Mouse (Mus musculus): ENCODE data around the gene Akap1. TPM values are rescaled to one million over a fixed set of nuclear protein-coding genes. Genes with fewer than 3 reads are reported as not detected.

Akap1 gene
- polyA plus RNA-seq (2017; shearing (Covaris generic)) = 2.4 TPM

GRCm38 (mm10) chr11:88864458-88865197 is at the start of gene Akap1:
TSS of gene Akap1 (minus strand) at chr11:88864586.

Other genes with a start within 250 kb of the Akap1 start
- 17.0 TPM for gene Msi2, start 146.1 kb downstream of the Akap1 start, polyA plus RNA-seq (2017; shearing (Covaris generic))
- gene Scpep1, start 90.9 kb upstream of the Akap1 start, polyA plus RNA-seq (2017; shearing (Covaris generic)) = 16.7 TPM
- gene Elobl, start 102.3 kb upstream of the Akap1 start, polyA plus RNA-seq (2017; shearing (Covaris generic)) = not detected
- 16.5 TPM for gene Coil, start 105.7 kb upstream of the Akap1 start, polyA plus RNA-seq (2017; shearing (Covaris generic))
- gene Trim25, start 134.8 kb upstream of the Akap1 start, polyA plus RNA-seq (2017; shearing (Covaris generic)) = 54.8 TPM
- 6.2 TPM for gene Dgke, start 202.3 kb upstream of the Akap1 start, polyA plus RNA-seq (2017; shearing (Covaris generic))
- gene Gm525, start 209.3 kb upstream of the Akap1 start, polyA plus RNA-seq (2017; shearing (Covaris generic)) = not detected